Mouse (Mus musculus) monocyte, adult 2 months (primary cell): ENCODE results near the gene Arhgef10l.

Experiments used
- DNase-seq, 2 experiments: peaks; one replicate each; pipeline ENCODE4 v3.0.0; 2022; ENCODE audit warnings: low spot score in 2 of 2, low read depth in 1 of 2

Arhgef10l gene

GRCm38 (mm10) chr4:140535323-140535722 lies 130.5 kb downstream of the Arhgef10l start:
- DNase-seq, result no peak

- DNase-seq, result no peak
These were observed 133.5 kb downstream of the Arhgef10l start for GRCm38 (mm10) chr4:140532270-140532669.

DNA sequence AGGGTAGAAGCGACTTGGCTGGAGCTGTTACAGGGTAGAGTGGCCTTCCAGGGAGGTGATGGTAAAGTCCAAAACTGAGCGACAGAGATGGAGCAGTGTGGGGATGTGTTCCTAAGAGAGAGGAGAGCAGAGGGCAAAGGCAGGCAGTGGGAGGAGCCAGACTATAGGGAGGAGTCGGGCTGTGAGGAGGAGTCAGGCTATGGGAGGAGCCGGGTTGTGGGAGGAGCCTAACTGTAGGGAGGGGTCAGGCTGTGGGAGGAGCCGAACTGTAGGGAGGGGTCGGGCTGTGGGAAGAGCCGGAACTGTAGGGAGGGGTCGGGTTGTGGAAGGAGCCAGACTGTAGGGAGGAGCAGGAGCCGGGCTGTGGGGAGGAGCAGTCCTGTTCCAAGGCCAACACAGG lies 134.8 kb downstream of the Arhgef10l start:
- no peak for DNase-seq

DNA sequence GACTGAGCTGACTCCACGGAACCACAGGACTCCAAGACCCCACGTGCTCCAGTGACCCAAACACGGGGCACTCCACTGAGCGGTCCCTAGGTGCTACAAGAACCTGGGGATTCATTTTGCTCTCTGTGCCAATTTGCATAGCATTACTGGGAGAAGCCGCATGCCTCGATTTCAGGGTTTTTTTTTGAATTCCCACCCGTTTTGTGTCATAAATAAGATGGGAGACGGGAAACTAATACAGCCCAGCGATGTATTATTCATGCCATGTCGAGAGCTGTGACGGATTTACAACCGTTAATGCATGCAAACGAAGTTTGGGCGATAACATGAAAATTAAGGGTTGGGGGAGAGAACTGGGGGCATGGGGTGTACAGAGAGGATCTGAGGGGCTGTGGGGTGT lies 136.1 kb downstream of the Arhgef10l start:
- no peak for DNase-seq

- no peak for DNase-seq
These were observed 137.4 kb downstream of the Arhgef10l start for GRCm38 (mm10) chr4:140528443-140528842.

DNA sequence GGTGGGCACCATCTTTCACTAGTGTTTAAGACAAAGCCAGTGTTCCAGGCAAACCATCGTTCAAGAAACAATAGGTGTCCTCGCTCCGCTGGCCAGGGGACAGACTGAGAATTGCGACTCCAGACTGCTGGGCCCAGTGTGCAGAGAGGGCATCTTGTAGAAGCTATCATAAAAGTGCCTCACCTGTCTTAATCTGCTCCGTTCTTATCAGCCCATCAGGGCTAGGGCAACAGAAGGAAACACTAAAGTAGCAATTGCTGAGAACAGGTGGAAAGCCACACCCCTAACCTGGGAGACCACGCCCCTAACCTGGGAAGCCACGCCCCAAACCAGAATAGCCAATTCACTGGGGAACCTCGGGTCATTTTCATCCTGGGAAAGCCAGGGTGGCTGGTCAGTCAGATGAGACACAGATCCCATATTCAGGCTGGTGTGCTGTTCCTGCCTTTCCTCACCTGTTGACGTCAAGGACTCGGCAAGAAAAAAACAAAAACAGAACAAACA lies 140.1 kb downstream of the Arhgef10l start:
- DNase-seq, result no peak

GRCm38 (mm10) chr4:140524927-140525326 lies 140.9 kb downstream of the Arhgef10l start:
- no peak for DNase-seq

- no peak for DNase-seq
These were observed 142.9 kb downstream of the Arhgef10l start for GRCm38 (mm10) chr4:140522873-140523272.

DNA sequence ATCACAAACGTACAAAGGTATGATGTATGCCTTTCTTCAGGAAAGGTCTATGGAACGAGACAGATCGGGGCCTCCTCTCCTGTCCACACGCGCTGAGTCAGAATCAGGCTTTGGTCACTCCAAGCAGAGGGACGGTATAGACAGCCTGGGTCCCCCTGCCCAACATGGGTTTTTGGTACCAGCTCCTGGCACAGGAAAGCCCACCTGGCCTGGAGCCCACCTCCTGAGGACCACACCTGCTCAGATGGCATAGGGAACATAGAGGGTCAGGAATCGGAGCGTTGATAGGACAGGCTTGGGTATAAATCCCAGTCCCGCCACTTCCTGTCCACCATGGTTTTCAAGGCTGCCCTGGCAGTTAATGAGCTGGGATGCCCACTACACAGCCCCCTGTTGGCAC lies 145.1 kb downstream of the Arhgef10l start:
- DNase-seq, result no peak

- DNase-seq, result no peak
These were observed 152.0 kb downstream of the Arhgef10l start for GRCm38 (mm10) chr4:140513797-140514196.

DNA sequence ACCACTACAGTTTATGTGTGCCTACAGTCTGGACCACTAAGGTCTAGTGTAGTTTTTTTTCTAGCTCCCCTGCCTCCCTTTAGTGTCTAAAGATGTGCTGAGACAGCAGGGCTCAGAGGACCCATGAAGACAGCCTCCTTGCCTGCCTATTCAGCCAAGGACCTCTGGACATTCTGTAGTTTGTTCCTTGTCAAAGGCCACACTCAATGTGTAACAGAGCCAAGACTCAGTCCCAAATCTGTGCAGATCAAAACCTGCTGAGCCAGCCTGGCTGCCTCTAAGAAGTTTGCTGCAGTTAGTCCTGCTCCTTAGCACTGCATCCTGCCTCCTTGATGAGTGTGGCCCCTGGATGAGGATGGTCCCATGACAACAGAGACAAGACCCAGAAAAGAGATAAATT lies 156.0 kb downstream of the Arhgef10l start:
- DNase-seq, result no peak

DNA sequence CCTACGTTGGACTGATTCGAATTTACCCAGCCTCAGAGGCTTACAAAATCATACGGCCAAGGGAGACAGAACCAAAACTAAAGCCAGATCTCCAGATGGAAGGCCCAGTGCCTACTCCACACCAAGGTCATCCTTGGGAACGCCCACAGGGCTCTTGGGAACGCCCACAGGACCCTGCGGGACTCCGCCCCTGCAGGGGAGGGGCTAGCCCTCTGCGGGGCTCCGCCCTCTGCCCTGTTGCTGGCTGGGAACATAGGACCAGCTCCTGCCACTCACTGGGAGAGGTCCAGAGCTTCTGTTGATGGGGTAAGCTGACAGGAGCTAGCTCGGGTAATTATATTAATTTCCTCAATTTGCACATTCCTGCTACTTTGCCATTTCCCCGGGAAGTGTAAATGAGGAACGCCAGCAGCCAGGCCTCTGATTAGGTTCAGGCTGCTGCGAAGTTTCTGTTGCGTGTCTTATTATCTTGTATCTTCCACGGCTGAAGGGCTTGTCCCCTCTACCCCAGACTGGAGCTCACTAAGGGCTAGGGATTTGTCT lies 158.6 kb downstream of the Arhgef10l start:
- DNase-seq, result no peak

DNA sequence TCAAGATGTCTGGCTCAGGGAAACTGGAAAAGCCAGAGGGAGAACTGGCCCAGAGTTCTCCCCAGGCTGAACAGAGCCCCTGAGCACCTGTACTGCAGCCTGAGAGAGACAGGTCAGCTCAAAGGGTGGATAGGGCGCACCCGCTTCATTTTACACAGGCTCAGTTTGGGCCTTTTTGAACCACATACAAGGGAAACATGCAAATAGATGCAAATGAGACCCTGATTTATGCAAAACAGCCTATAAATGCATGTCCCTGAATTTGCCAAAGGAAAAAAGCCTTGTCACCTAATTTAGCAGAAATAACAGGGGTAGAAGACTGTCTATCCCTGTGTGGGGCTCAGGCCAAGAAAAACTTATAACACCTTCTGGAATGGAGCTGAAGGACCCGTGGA lies 160.2 kb downstream of the Arhgef10l start:
- no peak for DNase-seq

DNA sequence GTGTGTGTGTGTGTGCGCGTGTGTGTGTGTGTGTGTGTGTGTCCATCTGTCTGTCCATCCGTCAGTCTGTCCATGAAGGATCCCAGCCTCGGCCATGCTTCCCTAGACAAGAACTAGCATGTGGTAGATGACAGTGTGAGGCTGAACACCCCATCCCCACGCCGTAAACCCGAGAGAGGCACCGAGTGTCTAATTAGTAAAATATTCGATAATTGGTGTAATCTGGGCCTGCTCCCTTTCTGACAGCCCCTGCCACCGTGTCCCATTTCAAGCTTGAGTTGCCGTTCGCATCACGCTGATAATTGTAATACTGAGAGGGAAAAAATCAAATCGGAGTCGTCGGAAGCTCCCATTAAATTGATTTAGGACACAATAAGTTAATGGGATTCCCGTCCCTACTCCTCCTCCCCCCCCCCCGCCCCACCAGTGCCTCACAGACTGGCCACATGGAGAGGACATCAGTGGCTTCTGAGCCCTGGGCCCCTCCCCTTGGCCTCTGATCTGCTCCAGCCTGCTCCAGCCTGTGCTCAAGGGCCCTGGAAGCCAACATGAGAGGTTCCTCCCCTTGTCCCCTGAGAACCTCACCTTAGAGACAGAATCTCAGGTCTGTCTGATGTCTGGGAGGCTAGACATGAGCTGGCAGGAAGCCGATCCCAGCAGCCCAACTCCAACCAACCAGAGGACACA lies 160.7 kb downstream of the Arhgef10l start:
- DNase-seq, result no peak

DNA sequence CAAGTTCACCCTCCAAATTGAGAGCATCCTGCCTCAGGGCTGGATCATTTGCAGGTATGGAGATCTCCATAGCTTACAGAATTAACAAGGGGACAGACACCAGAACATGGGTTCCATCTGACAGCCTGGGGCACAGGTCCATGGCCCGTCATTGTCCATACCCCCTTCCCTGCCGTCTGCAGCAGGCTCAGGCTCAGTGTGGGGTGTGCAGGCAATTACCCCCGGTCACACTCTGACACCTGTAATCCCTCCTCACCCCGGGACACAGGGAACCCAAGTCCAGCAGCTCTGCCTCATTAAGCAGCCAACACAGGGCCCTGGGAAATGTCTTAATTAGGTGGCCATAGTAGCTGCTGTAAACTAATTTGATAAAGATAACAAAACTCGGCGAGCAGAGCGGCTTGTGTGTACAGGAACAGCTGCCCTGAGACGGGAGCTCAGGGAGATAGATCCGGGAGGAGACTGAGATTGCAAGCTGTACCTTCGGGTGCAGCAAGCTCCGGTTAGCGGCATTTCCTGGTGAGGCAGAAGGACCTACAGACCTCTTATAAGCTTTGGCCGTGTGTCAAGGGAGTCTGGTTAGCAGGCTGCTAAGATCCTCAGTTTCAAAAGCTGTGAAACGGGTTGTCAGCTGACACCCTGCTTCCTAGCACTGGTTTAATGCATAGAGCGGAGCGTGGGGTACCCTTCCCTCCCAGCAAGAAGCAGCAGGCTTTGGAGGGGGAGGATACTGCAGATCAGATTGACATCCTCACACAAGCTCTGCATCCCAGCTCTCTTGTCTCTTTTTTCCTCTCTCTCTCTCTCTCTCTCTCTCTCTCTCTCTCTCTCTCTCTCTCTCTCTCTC lies 161.5 kb downstream of the Arhgef10l start:
- DNase-seq, result no peak

DNA sequence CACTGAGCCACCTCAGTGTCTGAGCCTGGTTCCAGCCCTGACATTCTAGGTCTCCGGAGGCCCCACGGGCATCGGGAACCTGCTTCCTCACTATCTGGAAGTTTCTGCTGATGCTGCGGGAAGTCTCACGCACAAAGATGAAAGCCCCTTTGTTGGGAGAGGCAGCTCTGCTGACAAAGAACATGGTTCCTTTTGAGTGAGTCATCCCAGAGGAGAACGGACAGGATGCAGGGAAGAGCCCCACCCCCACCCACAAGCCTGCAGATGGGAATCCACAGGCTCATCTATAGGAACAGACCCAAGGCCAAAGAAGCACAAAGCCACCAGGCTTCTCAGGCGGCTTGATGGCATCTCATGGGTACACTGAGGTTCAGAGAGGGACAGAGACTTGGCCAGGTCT lies 165.0 kb downstream of the Arhgef10l start:
- no peak for DNase-seq

GRCm38 (mm10) chr4:140499571-140499970 lies 166.2 kb downstream of the Arhgef10l start:
- DNase-seq, result no peak

DNA sequence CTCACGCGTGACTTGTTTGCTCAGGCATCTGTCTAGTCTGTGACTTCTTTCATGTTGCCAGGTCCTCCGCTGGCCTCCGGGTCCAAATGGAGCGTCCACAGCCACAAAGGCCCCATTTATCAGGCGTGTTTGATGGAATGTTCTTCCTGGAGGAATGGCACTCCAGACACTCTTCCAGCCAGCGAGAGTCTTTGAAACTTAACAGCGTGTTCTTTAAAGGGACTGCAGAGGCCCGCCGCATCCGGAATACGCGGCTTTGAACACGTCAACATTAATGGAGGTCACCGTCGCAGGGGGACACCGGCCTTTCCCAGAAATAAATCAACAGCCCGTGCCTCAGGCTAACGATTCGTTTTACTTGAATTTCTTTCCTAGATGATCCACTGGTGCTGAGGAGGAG lies 168.6 kb downstream of the Arhgef10l start:
- DNase-seq, result no peak

DNA sequence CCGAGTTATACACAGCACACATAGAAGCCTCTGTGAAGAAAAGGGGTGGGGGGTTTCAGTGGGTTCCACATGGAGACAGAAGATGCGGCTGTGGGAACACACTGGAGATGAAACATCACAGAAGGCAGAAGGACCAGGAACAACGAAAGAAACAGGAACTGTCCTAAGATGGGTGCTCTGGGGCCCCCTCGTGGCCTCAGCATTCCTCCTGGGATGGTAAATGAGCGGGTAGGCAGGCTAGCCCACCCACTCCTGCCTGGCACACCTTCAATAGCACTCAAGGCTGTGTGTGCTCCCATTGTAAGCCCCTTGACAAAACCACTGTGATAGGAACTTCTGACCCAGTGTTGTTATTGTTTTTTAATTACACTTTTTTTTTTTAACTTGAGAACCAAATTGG lies 174.3 kb downstream of the Arhgef10l start:
- DNase-seq, result no peak

DNA sequence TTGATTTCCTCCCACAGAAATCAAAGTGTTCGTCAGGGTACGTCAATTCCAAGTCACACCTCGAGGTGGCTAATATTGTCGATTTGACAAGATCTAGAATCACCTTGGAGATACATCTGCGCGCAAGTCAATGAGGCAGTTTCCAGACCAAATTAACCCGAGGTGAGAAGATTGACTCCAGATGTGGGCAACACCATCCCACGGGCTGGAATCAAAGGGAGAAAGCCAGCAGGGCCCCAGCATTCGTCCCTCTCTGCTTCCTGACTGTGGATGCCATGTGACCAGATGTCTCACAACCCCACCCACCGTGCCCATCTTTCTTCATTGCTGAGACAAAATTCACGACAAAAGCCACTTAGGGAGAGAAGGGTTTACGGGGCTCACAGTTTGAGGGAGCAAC lies 180.4 kb downstream of the Arhgef10l start:
- DNase-seq, result no peak

DNA sequence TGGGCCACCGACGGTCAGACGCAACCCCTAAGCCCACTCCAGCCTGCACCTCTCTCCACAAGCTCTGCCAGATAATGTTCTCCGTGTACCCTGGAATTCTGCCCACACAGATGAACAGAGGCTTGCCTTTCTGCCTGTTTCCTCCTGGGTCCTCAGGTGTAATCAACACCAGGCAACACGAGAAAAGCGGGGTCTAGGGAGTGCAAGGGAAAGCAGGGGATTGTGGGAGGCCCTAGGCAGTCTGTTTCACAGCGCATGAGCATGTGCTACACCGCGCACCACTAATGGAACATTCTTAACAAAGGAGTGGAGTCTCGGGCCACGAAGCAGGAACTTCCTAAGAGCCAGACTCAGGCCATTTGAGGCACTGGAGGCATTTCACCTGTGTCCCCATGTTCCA lies 182.7 kb downstream of the Arhgef10l start:
- DNase-seq, result no peak
